ENCODE assay signal across 9 mouse cellular contexts in genomic region chr11:52421053-52421778, GRCm38 (mm10). TPM values are rescaled to one million over a fixed set of nuclear protein-coding genes. Genes with fewer than 3 reads are reported as not detected.
A peak's percentile ranks its signal among the peaks of the same experiment; 100 is the strongest.
DNase-seq lines count a peak whose midpoint lies in the region; ATAC-seq and TF ChIP-seq lines count a peak whose summit lies in the region.
"Had no signal": no experiment of that assay in that cellular context is flagged by ENCODE, and none has a peak within 500 bp of the region (broad histone marks: within the 10 kb centered on the region; RNA-seq: fewer than 3 reads in every experiment).

No protein-coding gene starts in this region.

- 37% methylated on average over 12 of the region's 12 CpGs for WGBS in heart, embryonic 12.5 days
- WGBS in hindbrain, embryonic 15.5 days: 35% methylated on average over 12 of the region's 12 CpGs
- WGBS in small intestine, adult 2 months: 12% methylated on average over 12 of the region's 12 CpGs

- no peak for TF ChIP-seq POLR2A in small intestine, adult 2 months (IDR thresholded peaks at IDR 0.05; ENCODE audit: low read depth, low read length)

- no peaks in the 10 kb centered on the region for H3K36me3 ChIP-seq in heart, embryonic 12.5 days
- no peaks in the 10 kb centered on the region for H3K36me3 ChIP-seq in hindbrain, embryonic 15.5 days
- H3K36me3 ChIP-seq in small intestine, adult 2 months (ENCODE audit: control insufficient read depth, insufficient read depth, low read length): no peaks in the 10 kb centered on the region
- H3K36me3 ChIP-seq: limb, embryonic 13.5 days had no signal

- no peak overlapping the region for H3K9ac ChIP-seq in heart, embryonic 12.5 days
- H3K9ac ChIP-seq in hindbrain, embryonic 15.5 days: no peak overlapping the region
- H3K9ac ChIP-seq: limb, embryonic 13.5 days had no signal

- no peaks in the 10 kb centered on the region for H3K9me3 ChIP-seq in heart, embryonic 12.5 days (replicated peaks)
- no peaks in the 10 kb centered on the region for H3K9me3 ChIP-seq in hindbrain, embryonic 15.5 days
- H3K9me3 ChIP-seq: limb, embryonic 13.5 days had no signal

- H3K4me2 ChIP-seq in heart, embryonic 12.5 days: no peak overlapping the region
- no peak overlapping the region for H3K4me2 ChIP-seq in hindbrain, embryonic 15.5 days
- H3K4me2 ChIP-seq: limb, embryonic 13.5 days had no signal

- H3K27me3 ChIP-seq in heart, embryonic 12.5 days (replicated peaks): no peaks in the 10 kb centered on the region
- H3K27me3 ChIP-seq in hindbrain, embryonic 15.5 days: no peaks in the 10 kb centered on the region
- no peaks in the 10 kb centered on the region for H3K27me3 ChIP-seq in small intestine, adult 2 months (ENCODE audit: control insufficient read depth, insufficient read depth, low read length)

- no peak overlapping the region for H3K27ac ChIP-seq in heart, embryonic 12.5 days (ENCODE audit: poor library complexity, severe bottlenecking)
- H3K27ac ChIP-seq in hindbrain, embryonic 15.5 days (replicated peaks): no peak overlapping the region
- H3K27ac ChIP-seq in small intestine, adult 2 months (ENCODE audit: insufficient read depth, low read depth, low read length): no peak overlapping the region
- H3K27ac ChIP-seq: limb, embryonic 13.5 days had no signal

- peak; percentile 41; the same call in 1 of the 2 replicates for TF ChIP-seq CTCF in small intestine, adult 2 months (IDR thresholded peaks at IDR 0.05; ENCODE audit: extremely low read depth, insufficient read length, insufficient replicate concordance, low read depth, low read length)

- no peak for ATAC-seq in heart, embryonic 12.5 days (ENCODE audit: insufficient number of reproducible peaks, low FRiP score)
- peak; percentile 42; the same call in 1 of the 2 replicates for ATAC-seq in hindbrain, embryonic 15.5 days (ENCODE audit: low FRiP score, low read depth)
- peak; percentile 52; the same call in 1 of the 2 replicates for ATAC-seq in megakaryocyte, adult 5-6 weeks (ENCODE audit: poor library complexity, severe bottlenecking)

- no peak overlapping the region for H3K4me3 ChIP-seq in heart, embryonic 12.5 days
- no peak overlapping the region for H3K4me3 ChIP-seq in hindbrain, embryonic 15.5 days
- H3K4me3 ChIP-seq in small intestine, adult 2 months (ENCODE audit: low read depth, low read length): no peak overlapping the region
- H3K4me3 ChIP-seq: limb, embryonic 13.5 days had no signal

- peak; percentile 22 to 84 for DNase-seq in heart, adult 18-20 months
- DNase-seq in WW6 (ENCODE audit: low read depth, low spot score): peak; percentile 54
- peak; percentile 87 for DNase-seq in embryo, embryonic 10.5 days (ENCODE audit: low spot score)
- DNase-seq in layer of hippocampus, adult 9-11 months: peak; percentile 42

- no peaks in the 10 kb centered on the region for H3K4me1 ChIP-seq in heart, embryonic 12.5 days (replicated peaks)
- peaks cover 7% of the 10 kb centered on the region; the same call in 1 of the 2 replicates for H3K4me1 ChIP-seq in hindbrain, embryonic 15.5 days (replicated peaks)
- H3K4me1 ChIP-seq in small intestine, adult 2 months (ENCODE audit: control insufficient read depth, insufficient read depth, insufficient read length, low read length): no peaks in the 10 kb centered on the region

RNA-seq across cellular contexts. Expression of gene 9530068E07Rik, which starts 25.0 kb away (rescaled TPM):
- total RNA-seq in heart, adult 18-20 months (2021): 10 to 100 TPM; 69.2 to 74.4 TPM
- 234 and 246 TPM in 2 replicates for polyA plus RNA-seq in heart, embryonic 12.5 days (2016; fragmentation: Nextera tagmentation; extraction: Ambion mirVana)
- polyA plus RNA-seq in hindbrain, embryonic 15.5 days (2015; fragmentation: Nextera tagmentation; extraction: Ambion mirVana): 129 and 136 TPM in 2 replicates
- total RNA-seq in megakaryocyte, adult 5-6 weeks (2015): 131 and 132 TPM in 2 replicates
- 74.8 and 90.7 TPM in 2 replicates for total RNA-seq in megakaryocyte, adult 5-6 weeks (2017)
- 69.8 and 80.0 TPM in 2 replicates for polyA plus RNA-seq in small intestine, adult 2 months (2012; rRNA removed)
